9 mouse cellular contexts compared by ENCODE assay signal in the genomic region with DNA sequence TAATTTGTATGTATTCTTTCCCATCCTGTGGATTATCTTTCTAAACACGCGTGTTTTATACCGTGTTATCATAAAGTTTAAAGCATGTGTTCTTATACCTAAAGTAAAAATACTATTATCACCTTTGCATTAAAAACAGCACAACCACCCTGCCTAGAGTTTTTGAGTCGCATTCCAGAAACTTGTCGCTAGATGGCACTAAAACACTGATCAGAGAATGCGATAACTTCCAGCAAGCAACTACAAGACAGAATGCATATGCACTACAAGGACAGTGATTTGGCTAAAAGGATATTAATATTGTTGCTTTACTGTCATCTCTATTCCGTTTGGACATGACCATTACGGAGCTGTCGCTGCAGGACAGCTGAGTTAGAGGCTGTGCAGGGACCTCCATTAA. TPM values are rescaled to one million over a fixed set of nuclear protein-coding genes. Genes with fewer than 3 reads are reported as not detected.
DNase-seq lines count a peak whose midpoint lies in the region; ATAC-seq and TF ChIP-seq lines count a peak whose summit lies in the region.
"Had no signal": no experiment of that assay in that cellular context is flagged by ENCODE, and none has a peak within 500 bp of the region (broad histone marks: within the 10 kb centered on the region; RNA-seq: fewer than 3 reads in every experiment).

No protein-coding gene starts in this region.

- TF ChIP-seq CTCF in kidney, postnatal 0 days (IDR thresholded peaks at IDR 0.05; ENCODE audit: low read depth) = peak; percentile 56

- no peaks in the 10 kb centered on the region for H3K36me3 ChIP-seq in kidney, postnatal 0 days (ENCODE audit: insufficient read depth, low read length)
- H3K36me3 ChIP-seq in limb, embryonic 10.5 days = no peaks in the 10 kb centered on the region

- 15% methylated on average over 9 of the region's 9 CpGs for WGBS in kidney, postnatal 0 days
- 14% methylated on average over 9 of the region's 9 CpGs for WGBS in limb, embryonic 10.5 days

- no peaks in the 10 kb centered on the region for H3K4me1 ChIP-seq in kidney, postnatal 0 days (replicated peaks; ENCODE audit: insufficient read depth, low read length)
- H3K4me1 ChIP-seq in limb, embryonic 10.5 days = no peaks in the 10 kb centered on the region

- ATAC-seq in kidney, postnatal 0 days (replicated peaks; ENCODE audit: low FRiP score, low read depth) = no peak

- H3K9ac ChIP-seq in kidney, postnatal 0 days (ENCODE audit: low read depth, low read length) = no peak overlapping the region

- H3K27me3 ChIP-seq in kidney, postnatal 0 days (ENCODE audit: insufficient read depth, low read length) = no peaks in the 10 kb centered on the region
- H3K27me3 ChIP-seq in limb, embryonic 10.5 days (ENCODE audit: low read depth, poor library complexity, severe bottlenecking) = no peaks in the 10 kb centered on the region

- no peaks in the 10 kb centered on the region for H3K9me3 ChIP-seq in kidney, postnatal 0 days (replicated peaks; ENCODE audit: low read length)
- 0 out of 2 replicates have a peak, but pooled peaks cover 2% of the 10 kb centered on the region for H3K9me3 ChIP-seq in limb, embryonic 10.5 days (replicated peaks)

- H3K27ac ChIP-seq in kidney, postnatal 0 days = no peak overlapping the region
- no peak overlapping the region for H3K27ac ChIP-seq in limb, embryonic 10.5 days

- H3K4me2 ChIP-seq in kidney, postnatal 0 days (ENCODE audit: low read length) = no peak overlapping the region

- DNase-seq in layer of hippocampus, adult 11-12 months (ENCODE audit: low spot score) = peak; percentile 15
- DNase-seq in layer of hippocampus, adult 9-11 months = no peak
- DNase-seq in ES-CJ7 (ENCODE audit: low read depth, low spot score) (peak; percentile 43), ZHBTc4 (ENCODE audit: low read depth, low spot score) (peak; percentile 58)
- DNase-seq in kidney, postnatal 0 days (ENCODE audit: low spot score) = peak; percentile 5
- no peak for DNase-seq in limb, embryonic 10.5 days (ENCODE audit: low spot score)
- no peak for DNase-seq in lung, postnatal 36 days

- no peak overlapping the region for H3K4me3 ChIP-seq in kidney, postnatal 0 days (replicated peaks; ENCODE audit: low read depth, low read length)
- no peak overlapping the region for H3K4me3 ChIP-seq in limb, embryonic 10.5 days
- H3K4me3 ChIP-seq: myocyte had no signal

RNA-seq across cellular contexts. Expression of gene Mill1, which starts 34.2 kb away (rescaled TPM):
- not detected in 2 replicates for polyA plus RNA-seq in kidney, postnatal 0 days (2015; fragmentation: Nextera tagmentation; extraction: Ambion mirVana)
- not detected in 2 replicates for polyA plus RNA-seq in limb, embryonic 10.5 days (2016; fragmentation: Nextera tagmentation; extraction: Ambion mirVana)
- polyA plus RNA-seq: myocyte; testis, adult 2 months had no signal

RNA-seq across cellular contexts. Expression of gene Igfl3, which starts 34.6 kb away (rescaled TPM):
- not detected in 2 replicates for polyA plus RNA-seq in kidney, postnatal 0 days (2015; fragmentation: Nextera tagmentation; extraction: Ambion mirVana)
- not detected in 2 replicates for polyA plus RNA-seq in limb, embryonic 10.5 days (2016; fragmentation: Nextera tagmentation; extraction: Ambion mirVana)
- polyA plus RNA-seq: myocyte; testis, adult 2 months had no signal

Comparison
In these comparisons a context has a peak if more than half of its experiments do, and no peak if none do; other contexts are left out.
1. DNase-seq: peak in layer of hippocampus, adult 11-12 months (single experiment), ES-CJ7 (single experiment), ZHBTc4 (single experiment) and kidney, postnatal 0 days (single experiment); none in layer of hippocampus, adult 9-11 months (single experiment), limb, embryonic 10.5 days (single experiment) and lung, postnatal 36 days (single experiment).